11 mouse cellular contexts compared by ENCODE assay signal in the genomic region with DNA sequence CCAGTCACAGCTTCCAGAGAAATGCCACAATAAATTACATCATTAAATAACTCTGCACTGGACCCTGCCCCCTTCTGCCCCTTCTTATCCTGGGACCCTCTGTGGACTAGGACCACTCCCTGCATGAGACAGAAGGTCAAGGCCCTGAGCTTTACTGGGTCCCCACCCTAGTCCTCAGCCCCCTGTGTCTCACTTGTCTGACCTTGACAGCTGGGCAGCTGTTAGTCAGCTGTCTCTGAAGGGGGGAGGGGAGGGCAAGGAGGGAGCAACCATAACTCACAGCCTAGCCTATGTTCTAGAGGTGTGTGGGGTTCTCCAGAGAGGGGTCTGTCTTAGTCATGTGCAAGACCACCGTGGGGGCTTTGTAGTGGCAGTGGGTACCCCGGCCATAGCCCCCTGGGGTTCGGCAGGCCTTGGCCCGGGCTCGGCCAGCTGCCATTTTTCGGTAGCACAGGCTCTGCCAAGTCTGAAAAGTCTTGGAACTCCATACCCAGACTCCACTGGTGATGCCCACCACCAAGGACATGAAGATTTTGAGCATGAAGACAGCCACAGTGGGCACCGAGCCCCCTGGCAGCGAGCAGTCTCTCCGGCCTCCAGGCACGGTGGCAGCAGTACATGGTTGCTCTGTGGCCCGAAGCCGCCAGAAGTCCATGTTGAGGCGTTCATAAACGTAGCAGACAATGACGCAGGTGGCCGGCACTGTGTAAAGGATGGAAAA. TPM values are rescaled to one million over a fixed set of nuclear protein-coding genes. Genes with fewer than 3 reads are reported as not detected.
A peak's percentile ranks its signal among the peaks of the same experiment; 100 is the strongest.
DNase-seq lines count a peak whose midpoint lies in the region; ATAC-seq and TF ChIP-seq lines count a peak whose summit lies in the region.
"Had no signal": no experiment of that assay in that cellular context is flagged by ENCODE, and none has a peak within 500 bp of the region (broad histone marks: within the 10 kb centered on the region; RNA-seq: fewer than 3 reads in every experiment).

No protein-coding gene starts in this region.

- peak overlapping the region; percentile 30; the same call in 1 of the 2 replicates for H3K9ac ChIP-seq in heart, embryonic 14.5 days (ENCODE audit: low read length)
- H3K9ac ChIP-seq in embryonic facial prominence, embryonic 12.5 days, result no peak overlapping the region
- no peak overlapping the region for H3K9ac ChIP-seq in midbrain, embryonic 15.5 days

- WGBS in heart, embryonic 14.5 days, result 86% methylated on average over 16 of the region's 16 CpGs
- WGBS in embryonic facial prominence, embryonic 12.5 days, result 80% methylated on average over 16 of the region's 16 CpGs
- WGBS in hindbrain, embryonic 10.5 days, result 80% methylated on average over 16 of the region's 16 CpGs
- WGBS in midbrain, embryonic 15.5 days, result 74% methylated on average over 16 of the region's 16 CpGs

- no peak for ATAC-seq in heart, embryonic 14.5 days (ENCODE audit: insufficient number of reproducible peaks, insufficient read depth, low FRiP score, low read depth)
- ATAC-seq in embryonic facial prominence, embryonic 12.5 days (ENCODE audit: insufficient number of reproducible peaks, insufficient read depth, low FRiP score, low TSS enrichment), result no peak
- no peak for ATAC-seq in midbrain, embryonic 15.5 days (replicated peaks)
- ATAC-seq: intestine, embryonic 16.5 days had no signal

- DNase-seq in heart, adult 18-20 months, result no peak
- no peak for DNase-seq in hindbrain, embryonic 10.5 days (ENCODE audit: low spot score)
- DNase-seq in kidney, postnatal 10 days, result no peak
- DNase-seq in layer of hippocampus, adult 9-11 months, result no peak
- DNase-seq in left cerebral cortex, adult 2 months (ENCODE audit: extremely low spot score in 1 of 2, low spot score in 2 of 2), result no peak
- DNase-seq: right cerebral cortex, postnatal 14 days had no signal

- peaks cover 34% of the 10 kb centered on the region for H3K36me3 ChIP-seq in heart, embryonic 14.5 days (ENCODE audit: control insufficient read depth, insufficient read depth, low read length)
- H3K36me3 ChIP-seq in embryonic facial prominence, embryonic 12.5 days, result peaks cover 32% of the 10 kb centered on the region
- peaks cover 34% of the 10 kb centered on the region for H3K36me3 ChIP-seq in hindbrain, embryonic 10.5 days
- peaks cover 16% of the 10 kb centered on the region for H3K36me3 ChIP-seq in midbrain, embryonic 15.5 days (replicated peaks)

- TF ChIP-seq CTCF in left cerebral cortex, adult 2 months (IDR thresholded peaks at IDR 0.05), result no peak

- intact Hi-C loops in left cerebral cortex, adult 2 months (cut with DNase I), result loop anchor here (5.0 kb wide), 1 partner anchor 33 kb away; no protein-coding TSS in a partner anchor

- no peaks in the 10 kb centered on the region for H3K9me3 ChIP-seq in heart, embryonic 14.5 days (ENCODE audit: control insufficient read depth, low read length)
- no peaks in the 10 kb centered on the region for H3K9me3 ChIP-seq in embryonic facial prominence, embryonic 12.5 days
- no peaks in the 10 kb centered on the region for H3K9me3 ChIP-seq in hindbrain, embryonic 10.5 days
- H3K9me3 ChIP-seq in midbrain, embryonic 15.5 days, result no peaks in the 10 kb centered on the region

- H3K4me3 ChIP-seq in heart, embryonic 14.5 days (ENCODE audit: control insufficient read depth in 1 of 2, insufficient read depth in 1 of 2, low read depth in 1 of 2, low read length in 2 of 2), result 0 out of 4 replicates have a peak overlapping the region, but pooled peaks of 1 of the 2 experiments have one; percentile 4
- peak overlapping the region; percentile 63 for H3K4me3 ChIP-seq in embryonic facial prominence, embryonic 12.5 days
- peak overlapping the region; percentile 77 for H3K4me3 ChIP-seq in hindbrain, embryonic 10.5 days
- peak overlapping the region; percentile 53 for H3K4me3 ChIP-seq in midbrain, embryonic 15.5 days
- H3K4me3 ChIP-seq in left cerebral cortex, adult 2 months, result no peak overlapping the region

- no peak overlapping the region for H3K27ac ChIP-seq in heart, embryonic 14.5 days (replicated peaks in 1 of 2; ENCODE audit: control insufficient read depth in 1 of 2, insufficient read depth in 1 of 2, low read depth in 2 of 2, low read length in 2 of 2)
- no peak overlapping the region for H3K27ac ChIP-seq in embryonic facial prominence, embryonic 12.5 days
- H3K27ac ChIP-seq in hindbrain, embryonic 10.5 days, result peak overlapping the region; percentile 12; the same call in 1 of the 2 replicates
- H3K27ac ChIP-seq in midbrain, embryonic 15.5 days, result no peak overlapping the region
- no peak overlapping the region for H3K27ac ChIP-seq in left cerebral cortex, adult 2 months

- peak overlapping the region; percentile 100 for H3K4me2 ChIP-seq in heart, embryonic 14.5 days (ENCODE audit: low read length)
- peak overlapping the region; percentile 97 for H3K4me2 ChIP-seq in embryonic facial prominence, embryonic 12.5 days (replicated peaks)
- peak overlapping the region; percentile 87 for H3K4me2 ChIP-seq in midbrain, embryonic 15.5 days

- H3K4me1 ChIP-seq in heart, embryonic 14.5 days (ENCODE audit: control insufficient read depth in 2 of 2, insufficient read depth in 2 of 2, low read length in 2 of 2), result peaks cover 27 to 39% of the 10 kb centered on the region in 2 experiments
- peaks cover 22% of the 10 kb centered on the region for H3K4me1 ChIP-seq in embryonic facial prominence, embryonic 12.5 days
- H3K4me1 ChIP-seq in hindbrain, embryonic 10.5 days (replicated peaks), result peaks cover 80% of the 10 kb centered on the region
- peaks cover 33% of the 10 kb centered on the region for H3K4me1 ChIP-seq in midbrain, embryonic 15.5 days

- peaks cover 13% of the 10 kb centered on the region for H3K27me3 ChIP-seq in heart, embryonic 14.5 days (ENCODE audit: control insufficient read depth, insufficient read depth, low read length)
- peaks cover 29% of the 10 kb centered on the region for H3K27me3 ChIP-seq in embryonic facial prominence, embryonic 12.5 days
- peaks cover 20% of the 10 kb centered on the region for H3K27me3 ChIP-seq in hindbrain, embryonic 10.5 days (ENCODE audit: insufficient read depth, poor library complexity, severe bottlenecking)
- peaks cover 18% of the 10 kb centered on the region; the same call in 1 of the 2 replicates for H3K27me3 ChIP-seq in midbrain, embryonic 15.5 days (replicated peaks)

RNA-seq across cellular contexts. Expression of gene Fzd9, which starts 1.9 kb away (rescaled TPM):
- polyA plus RNA-seq in heart, embryonic 14.5 days (2014; fragmentation: Nextera tagmentation; extraction: Ambion mirVana), result 5.2 and 5.8 TPM in 2 replicates
- 1 to 10 TPM; 1.6 to 2.2 TPM for total RNA-seq in heart, adult 18-20 months (2021)
- polyA plus RNA-seq in embryonic facial prominence, embryonic 12.5 days (2016; fragmentation: Nextera tagmentation; extraction: Ambion mirVana), result 13.2 and 15.6 TPM in 2 replicates
- 9.8 and 12.1 TPM in 2 replicates for polyA plus RNA-seq in hindbrain, embryonic 10.5 days (2016; fragmentation: Nextera tagmentation; extraction: Ambion mirVana)
- polyA plus RNA-seq in midbrain, embryonic 15.5 days (2015; fragmentation: Nextera tagmentation; extraction: Ambion mirVana), result 11.5 and 15.4 TPM in 2 replicates
- total RNA-seq in left cerebral cortex, adult 2 months (2021), result 1 to 10 TPM; 5.1 TPM
- total RNA-seq: G1E had no signal
